ENCODE assay signal across 24 mouse cellular contexts in genomic region chr17:80173708-80174107, GRCm38 (mm10). TPM values are rescaled to one million over a fixed set of nuclear protein-coding genes. Genes with fewer than 3 reads are reported as not detected.
DNase-seq lines count a peak whose midpoint lies in the region; ATAC-seq and TF ChIP-seq lines count a peak whose summit lies in the region.
"Had no signal": no experiment of that assay in that cellular context is flagged by ENCODE, and none has a peak within 500 bp of the region (broad histone marks: within the 10 kb centered on the region; RNA-seq: fewer than 3 reads in every experiment).

No protein-coding gene starts in this region.

- no peak for TF ChIP-seq POLR2A in CH12.LX (IDR thresholded peaks at IDR 0.05; ENCODE audit: low read depth, low read length)

- no peaks in the 10 kb centered on the region for H3K79me2 ChIP-seq in CH12.LX (replicated peaks; ENCODE audit: control insufficient read depth, extremely low read depth, insufficient read depth, poor library complexity, severe bottlenecking)
- no peaks in the 10 kb centered on the region for H3K79me2 ChIP-seq in macrophage (ENCODE audit: inconsistent target)

- no peaks in the 10 kb centered on the region for H3K27me3 ChIP-seq in CH12.LX (replicated peaks)
- H3K27me3 ChIP-seq: embryonic facial prominence, embryonic 13.5 days; embryonic facial prominence, embryonic 15.5 days; forebrain, embryonic 12.5 days had no signal

- peaks cover 18 to 48% of the 10 kb centered on the region in 2 experiments for H3K4me1 ChIP-seq in CH12.LX (ENCODE audit: control insufficient read depth in 1 of 2, insufficient read depth in 2 of 2)

- H3K4me2 ChIP-seq in CH12.LX (ENCODE audit: insufficient read depth, low read depth, poor library complexity, severe bottlenecking) = peak overlapping the region; percentile 92
- H3K4me2 ChIP-seq: embryonic facial prominence, embryonic 13.5 days; embryonic facial prominence, embryonic 15.5 days; forebrain, embryonic 12.5 days had no signal

- dilution Hi-C loops in CH12.LX (cut with MboI; ENCODE audit: extremely low pct_ligation_motif_present, extremely low pct_unique_long_range_greater_than_20kb, low sequenced_read_pairs) = no loop called here

- H3K4me3 ChIP-seq in CH12.LX (replicated peaks in 1 of 3; ENCODE audit: low read depth in 2 of 3, low read length in 2 of 3, poor library complexity in 1 of 3) (peak overlapping the region in 1 of 3 experiments; percentile 80), macrophage (ENCODE audit: inconsistent target) (no peak overlapping the region)
- H3K4me3 ChIP-seq: embryonic facial prominence, embryonic 13.5 days; embryonic facial prominence, embryonic 15.5 days; erythroblast, embryonic 14.5 days; forebrain, embryonic 10.5 days; forebrain, embryonic 12.5 days had no signal

- TF ChIP-seq CTCF in CH12.LX (conservative IDR thresholded peaks at IDR 0.05 in 1 of 2, IDR thresholded peaks at IDR 0.05 in 1 of 2; ENCODE audit: low read depth in 2 of 2, low read length in 2 of 2) = no peak

- WGBS in macrophage (ENCODE audit: missing documents) = 100% methylated on average over 2 of the region's 2 CpGs

- TF ChIP-seq EP300 in CH12.LX (IDR thresholded peaks at IDR 0.05; ENCODE audit: low read length) = no peak

- H3K9ac ChIP-seq in CH12.LX (ENCODE audit: insufficient read depth, low read depth) = peak overlapping the region; percentile 86; the same call in 1 of the 2 replicates
- H3K9ac ChIP-seq: embryonic facial prominence, embryonic 13.5 days; embryonic facial prominence, embryonic 15.5 days; forebrain, embryonic 12.5 days had no signal

- in situ Hi-C loops in CH12.LX (cut with MboI; ENCODE audit: low pct_ligation_motif_present, low pct_unique_long_range_greater_than_20kb, low sequenced_read_pairs) = loop anchor here (5.0 to 10.0 kb wide), 2 partner anchors 49 to 111 kb away; partner anchors contain the start of genes Galm and Hnrnpll

- H3K36me3 ChIP-seq in CH12.LX (replicated peaks in 1 of 2; ENCODE audit: control insufficient read depth in 1 of 2, insufficient read depth in 1 of 2, low read length in 1 of 2) (no peaks in the 10 kb centered on the region), macrophage (ENCODE audit: inconsistent target) (no peaks in the 10 kb centered on the region)
- H3K36me3 ChIP-seq: embryonic facial prominence, embryonic 13.5 days; embryonic facial prominence, embryonic 15.5 days; forebrain, embryonic 10.5 days; forebrain, embryonic 12.5 days had no signal

- peak; percentile 47 for DNase-seq in CD4-positive, CD25-positive, alpha-beta regulatory T cell, adult 2 months (ENCODE audit: low read depth, low spot score)
- no peak for DNase-seq in CH12.LX (ENCODE audit: extremely low read depth)
- no peak for DNase-seq in heart, postnatal 4 days
- DNase-seq: adrenal gland, adult 2 months; adrenal gland, postnatal 10 days; adrenal gland, postnatal 25 days; cerebellum, adult 11 months; cerebellum, adult 18-20 months; cerebellum, adult 8-10 months; cerebellum, adult 9-11 months; cerebellum, postnatal 14 days; cerebellum, postnatal 36 days; embryo, embryonic 11 days had no signal

- TF ChIP-seq RAD21 in CH12.LX (IDR thresholded peaks at IDR 0.05; ENCODE audit: low read depth, low read length) = no peak

- H3K27ac ChIP-seq in CH12.LX (ENCODE audit: insufficient read depth, low read depth) (peak overlapping the region; percentile 95), macrophage (0 out of 2 replicates have a peak overlapping the region, but pooled peaks have one; percentile 60)
- H3K27ac ChIP-seq: embryonic facial prominence, embryonic 13.5 days; embryonic facial prominence, embryonic 15.5 days; forebrain, embryonic 10.5 days; forebrain, embryonic 12.5 days had no signal

- H3K9me3 ChIP-seq in CH12.LX (replicated peaks; ENCODE audit: low read length) = no peaks in the 10 kb centered on the region
- H3K9me3 ChIP-seq: embryonic facial prominence, embryonic 13.5 days; embryonic facial prominence, embryonic 15.5 days; forebrain, embryonic 10.5 days; forebrain, embryonic 12.5 days had no signal

- ATAC-seq in CD4-positive, CD25-positive, alpha-beta regulatory T cell, adult 4 months = no peak
- ATAC-seq: forebrain, embryonic 14.5 days; forebrain, embryonic 16.5 days had no signal

TF ChIP-seq in CH12.LX, 34 proteins besides CTCF, POLR2A, EP300 and RAD21:
- TF ChIP-seq BHLHE40 (IDR thresholded peaks at IDR 0.05; ENCODE audit: low read depth, low read length) (no peak), SMC3 (IDR thresholded peaks at IDR 0.05; ENCODE audit: low read depth, low read length) (no peak), MAZ (IDR thresholded peaks at IDR 0.05; ENCODE audit: low read depth, low read length) (no peak), E2F4 (IDR thresholded peaks at IDR 0.05; ENCODE audit: insufficient replicate concordance, low read depth, low read length) (no peak)

RNA-seq across cellular contexts. Expression of gene Srsf7, which starts 33.4 kb away (rescaled TPM):
- polyA plus RNA-seq in CD4-positive, CD25-positive, alpha-beta regulatory T cell, adult 4 months (2017; shearing (Covaris generic)) = 100 to 1,000 TPM; 498 to 562 TPM
- total RNA-seq in CH12.LX (2012; rRNA removed) (268 and 366 TPM in 2 replicates), CH12.LX (2014; rRNA removed) (442 and 482 TPM in 2 replicates)
- polyA plus RNA-seq in CH12.LX (2012; ENCODE audit: insufficient read length, low read depth) (383 and 398 TPM in 2 replicates), macrophage (2018) (52.8 to 163 TPM (median 66.6 TPM) in 3 replicates)
- total RNA-seq in macrophage (2018; cell fraction: chromatin; rRNA removed) = 100 to 1,000 TPM in 25 of 26 experiments, 10 to 100 TPM in 1; 85.5 to 244 (median 168) TPM
- 10 to 100 TPM; 42.1 to 61.8 (median 55.0) TPM for total RNA-seq in macrophage (2018; cell fraction: cytosol; rRNA removed)
- 100 to 1,000 TPM in 15 of 26 experiments, 10 to 100 TPM in 11; 67.7 to 218 (median 114) TPM for total RNA-seq in macrophage (2018; cell fraction: nucleus; rRNA removed)
- 100 to 1,000 TPM; 104 to 109 TPM for total RNA-seq in heart, postnatal 4 days (2021)

RNA-seq across cellular contexts. Expression of gene Ttc39d, which starts 33.6 kb away (rescaled TPM):
- not detected for polyA plus RNA-seq in CD4-positive, CD25-positive, alpha-beta regulatory T cell, adult 4 months (2017; shearing (Covaris generic))
- 0.13 TPM in 1 of 2 replicates, not detected in the other for total RNA-seq in CH12.LX (2012; rRNA removed)
- not detected in 2 replicates for total RNA-seq in CH12.LX (2014; rRNA removed)
- polyA plus RNA-seq in CH12.LX (2012; ENCODE audit: insufficient read length, low read depth) = not detected in 2 replicates
- not detected for total RNA-seq in macrophage (2018; cell fraction: chromatin; rRNA removed)
- total RNA-seq in macrophage (2018; cell fraction: cytosol; rRNA removed) = under 1 TPM in 1 of 26 experiments, not detected in 25; 0.05 TPM
- under 1 TPM in 1 of 26 experiments, not detected in 25; 0.21 TPM for total RNA-seq in macrophage (2018; cell fraction: nucleus; rRNA removed)
- polyA plus RNA-seq in macrophage (2018) = not detected in 3 replicates
- total RNA-seq in heart, postnatal 4 days (2021) = not detected
- total RNA-seq: adrenal gland, postnatal 10 days; common myeloid progenitor, adult 5-6 weeks; MEL had no signal
- polyA plus RNA-seq: adrenal gland, adult 2 months; embryonic facial prominence, embryonic 13.5 days; erythroblast, embryonic 14.5 days; forebrain, embryonic 16.5 days had no signal

RNA-seq across cellular contexts. Expression of gene Galm, which starts 46.4 kb away (rescaled TPM):
- polyA plus RNA-seq in CD4-positive, CD25-positive, alpha-beta regulatory T cell, adult 4 months (2017; shearing (Covaris generic)) = 10 to 100 TPM; 51.3 to 58.6 TPM
- total RNA-seq in CH12.LX (2012; rRNA removed) = not detected in 2 replicates
- total RNA-seq in CH12.LX (2014; rRNA removed) = 0.09 TPM in 1 of 2 replicates, not detected in the other
- not detected in 2 replicates for polyA plus RNA-seq in CH12.LX (2012; ENCODE audit: insufficient read length, low read depth)
- 10 to 100 TPM in 2 of 26 experiments, 1 to 10 TPM in 24; 2.2 to 15.0 (median 5.3) TPM for total RNA-seq in macrophage (2018; cell fraction: chromatin; rRNA removed)
- total RNA-seq in macrophage (2018; cell fraction: cytosol; rRNA removed) = 10 to 100 TPM; 11.6 to 23.5 (median 16.7) TPM
- 10 to 100 TPM in 15 of 26 experiments, 1 to 10 TPM in 11; 6.1 to 17.6 (median 10.7) TPM for total RNA-seq in macrophage (2018; cell fraction: nucleus; rRNA removed)
- polyA plus RNA-seq in macrophage (2018) = 19.7 to 26.5 TPM (median 19.9 TPM) in 3 replicates
- total RNA-seq in heart, postnatal 4 days (2021) = 1 to 10 TPM; 6.9 to 9.1 TPM
- total RNA-seq: MEL had no signal
- polyA plus RNA-seq: erythroblast, embryonic 14.5 days had no signal

RNA-seq across cellular contexts. Expression of gene Gemin6, which starts 50.5 kb away (rescaled TPM):
- polyA plus RNA-seq in CD4-positive, CD25-positive, alpha-beta regulatory T cell, adult 4 months (2017; shearing (Covaris generic)) = 10 to 100 TPM in 1 of 2 experiments, 1 to 10 TPM in 1; 9.6 to 10.2 TPM
- total RNA-seq in CH12.LX (2012; rRNA removed) (65.6 and 85.9 TPM in 2 replicates), CH12.LX (2014; rRNA removed) (120 and 143 TPM in 2 replicates)
- polyA plus RNA-seq in CH12.LX (2012; ENCODE audit: insufficient read length, low read depth) (63.4 and 66.0 TPM in 2 replicates), macrophage (2018) (4.2 to 14.9 TPM (median 4.6 TPM) in 3 replicates)
- total RNA-seq in macrophage (2018; cell fraction: chromatin; rRNA removed) = 1 to 10 TPM in 7 of 26 experiments, under 1 TPM in 5, not detected in 14; 0.68 to 3.5 (median 1.4) TPM
- 1 to 10 TPM; 1.8 to 7.3 (median 4.2) TPM for total RNA-seq in macrophage (2018; cell fraction: cytosol; rRNA removed)
- total RNA-seq in macrophage (2018; cell fraction: nucleus; rRNA removed) = 1 to 10 TPM in 15 of 26 experiments, under 1 TPM in 5, not detected in 6; 0.50 to 4.6 (median 1.6) TPM
- total RNA-seq in heart, postnatal 4 days (2021) = 1 to 10 TPM; 6.1 to 7.8 TPM
- polyA plus RNA-seq: erythroblast, embryonic 14.5 days had no signal

Comparison
In these comparisons a context has a peak if more than half of its experiments do, and no peak if none do; other contexts are left out.
1. RNA of gene Galm, which starts 46.4 kb away (polyA plus RNA-seq): 51.3 to 58.6 TPM in CD4-positive, CD25-positive, alpha-beta regulatory T cell, adult 4 months and 19.7 to 26.5 TPM in macrophage; not detected in CH12.LX; every median in the first group is over 10 times any median in the second.